Comparison of ENCODE assay signal across 11 mouse cellular contexts in genomic region chr15:27805654-27806053, GRCm38 (mm10).
DNase-seq lines count a peak whose midpoint lies in the region; ATAC-seq and TF ChIP-seq lines count a peak whose summit lies in the region.
"Had no signal": no experiment of that assay in that cellular context is flagged by ENCODE, and none has a peak within 500 bp of the region (broad histone marks: within the 10 kb centered on the region; RNA-seq: fewer than 3 reads in every experiment).

No protein-coding gene starts in this region.

- no peak overlapping the region for H3K4me3 ChIP-seq in hindbrain, embryonic 10.5 days
- no peak overlapping the region for H3K4me3 ChIP-seq in hindbrain, embryonic 16.5 days (ENCODE audit: low read length)
- H3K4me3 ChIP-seq in left cerebral cortex, adult 2 months, result no peak overlapping the region
- H3K4me3 ChIP-seq in intestine, embryonic 15.5 days (replicated peaks), result no peak overlapping the region
- no peak overlapping the region for H3K4me3 ChIP-seq in olfactory bulb, adult 2 months (ENCODE audit: insufficient read depth, low read depth, low read length)
- H3K4me3 ChIP-seq in midbrain, postnatal 0 days (ENCODE audit: low read depth, low read length), result no peak overlapping the region
- H3K4me3 ChIP-seq: forebrain, embryonic 13.5 days had no signal

- H3K9ac ChIP-seq in hindbrain, embryonic 16.5 days (ENCODE audit: low read depth, low read length), result no peak overlapping the region
- no peak overlapping the region for H3K9ac ChIP-seq in intestine, embryonic 15.5 days
- H3K9ac ChIP-seq in midbrain, postnatal 0 days (replicated peaks; ENCODE audit: low read length, poor library complexity, severe bottlenecking), result no peak overlapping the region
- H3K9ac ChIP-seq: forebrain, embryonic 13.5 days had no signal

- intact Hi-C loops in left cerebral cortex, adult 2 months (cut with DNase I), result loop anchor here (5.0 kb wide), 1 partner anchor 53 kb away; no protein-coding TSS in a partner anchor
- intact Hi-C loops in left cerebral cortex, postnatal 10 days (cut with DNase I), result loop anchor here (5.0 kb wide), 1 partner anchor 33 kb away; no protein-coding TSS in a partner anchor
- intact Hi-C loops in heart, postnatal 36 days (cut with DNase I), result no loop called here

- peak overlapping the region; percentile 50; the same call in 1 of the 2 replicates for H3K27ac ChIP-seq in hindbrain, embryonic 10.5 days
- H3K27ac ChIP-seq in hindbrain, embryonic 16.5 days (ENCODE audit: low read depth, low read length), result no peak overlapping the region
- H3K27ac ChIP-seq in left cerebral cortex, adult 2 months, result peak overlapping the region; percentile 11; the same call in 1 of the 2 replicates
- peak overlapping the region; percentile 19; the same call in 1 of the 2 replicates for H3K27ac ChIP-seq in intestine, embryonic 15.5 days
- peak overlapping the region; percentile 70; the same call in 1 of the 2 replicates for H3K27ac ChIP-seq in olfactory bulb, adult 2 months (ENCODE audit: insufficient read depth, low read depth, low read length)
- H3K27ac ChIP-seq in midbrain, postnatal 0 days (ENCODE audit: low read depth, low read length), result no peak overlapping the region
- H3K27ac ChIP-seq: forebrain, embryonic 13.5 days had no signal

- WGBS in hindbrain, embryonic 10.5 days, result 89% methylated on average over 16 of the region's 16 CpGs
- WGBS in hindbrain, embryonic 16.5 days, result 87% methylated on average over 16 of the region's 16 CpGs
- WGBS in intestine, embryonic 15.5 days, result 77% methylated on average over 16 of the region's 16 CpGs
- WGBS in olfactory bulb, adult 2 months, result 93% methylated on average over 16 of the region's 16 CpGs
- WGBS in midbrain, postnatal 0 days, result 93% methylated on average over 16 of the region's 16 CpGs

- no peaks in the 10 kb centered on the region for H3K9me3 ChIP-seq in hindbrain, embryonic 10.5 days
- no peaks in the 10 kb centered on the region for H3K9me3 ChIP-seq in hindbrain, embryonic 16.5 days (ENCODE audit: control insufficient read depth, low read length)
- no peaks in the 10 kb centered on the region for H3K9me3 ChIP-seq in intestine, embryonic 15.5 days
- no peaks in the 10 kb centered on the region for H3K9me3 ChIP-seq in midbrain, postnatal 0 days (ENCODE audit: low read length)
- H3K9me3 ChIP-seq: forebrain, embryonic 13.5 days had no signal

- H3K36me3 ChIP-seq in hindbrain, embryonic 10.5 days, result peaks cover 92% of the 10 kb centered on the region
- H3K36me3 ChIP-seq in hindbrain, embryonic 16.5 days (ENCODE audit: control insufficient read depth, insufficient read depth, low read length), result peaks cover 21% of the 10 kb centered on the region
- H3K36me3 ChIP-seq in intestine, embryonic 15.5 days, result peaks cover 8% of the 10 kb centered on the region
- peaks cover 44% of the 10 kb centered on the region for H3K36me3 ChIP-seq in midbrain, postnatal 0 days (ENCODE audit: insufficient read depth, low read length)

- DNase-seq in hindbrain, embryonic 10.5 days (ENCODE audit: low spot score), result no peak
- DNase-seq in left cerebral cortex, adult 2 months (ENCODE audit: extremely low spot score in 1 of 2, low spot score in 2 of 2), result no peak
- DNase-seq in left cerebral cortex, postnatal 10 days (ENCODE audit: extremely low spot score in 1 of 2, low spot score in 2 of 2), result no peak
- no peak for DNase-seq in midbrain, postnatal 0 days (ENCODE audit: low spot score)
- DNase-seq in heart, postnatal 36 days, result no peak
- DNase-seq: cerebellum, adult 9-10 months; right cerebral cortex, postnatal 4 days had no signal

- H3K4me2 ChIP-seq in hindbrain, embryonic 16.5 days (ENCODE audit: low read length), result no peak overlapping the region
- H3K4me2 ChIP-seq in intestine, embryonic 15.5 days (replicated peaks), result no peak overlapping the region
- no peak overlapping the region for H3K4me2 ChIP-seq in midbrain, postnatal 0 days (ENCODE audit: low read depth, low read length, poor library complexity, severe bottlenecking)
- H3K4me2 ChIP-seq: forebrain, embryonic 13.5 days had no signal

- peaks cover 43% of the 10 kb centered on the region for H3K4me1 ChIP-seq in hindbrain, embryonic 10.5 days (replicated peaks)
- peaks cover 19% of the 10 kb centered on the region for H3K4me1 ChIP-seq in hindbrain, embryonic 16.5 days (ENCODE audit: control insufficient read depth, insufficient read depth, low read depth, low read length)
- peaks cover 37% of the 10 kb centered on the region for H3K4me1 ChIP-seq in intestine, embryonic 15.5 days (replicated peaks)
- H3K4me1 ChIP-seq in olfactory bulb, adult 2 months (ENCODE audit: control insufficient read depth, insufficient read depth, low read length), result peaks cover 69% of the 10 kb centered on the region
- 0 out of 2 replicates have a peak, but pooled peaks cover 2% of the 10 kb centered on the region for H3K4me1 ChIP-seq in midbrain, postnatal 0 days (ENCODE audit: insufficient read depth, low read length)

- ATAC-seq in hindbrain, embryonic 16.5 days, result no peak
- ATAC-seq in intestine, embryonic 15.5 days, result no peak
- ATAC-seq in midbrain, postnatal 0 days (ENCODE audit: low FRiP score), result no peak

- TF ChIP-seq CTCF in left cerebral cortex, adult 2 months (IDR thresholded peaks at IDR 0.05), result no peak
- no peak for TF ChIP-seq CTCF in olfactory bulb, adult 2 months (IDR thresholded peaks at IDR 0.05; ENCODE audit: insufficient read depth, low read depth, low read length)
- TF ChIP-seq CTCF in midbrain, postnatal 0 days (IDR thresholded peaks at IDR 0.05), result no peak

- TF ChIP-seq POLR2A in olfactory bulb, adult 2 months (IDR thresholded peaks at IDR 0.05; ENCODE audit: insufficient read depth, low read depth, low read length), result no peak

- no peaks in the 10 kb centered on the region for H3K27me3 ChIP-seq in hindbrain, embryonic 10.5 days (ENCODE audit: insufficient read depth, poor library complexity, severe bottlenecking)
- H3K27me3 ChIP-seq in hindbrain, embryonic 16.5 days (replicated peaks; ENCODE audit: control insufficient read depth, insufficient read depth, low read length), result no peaks in the 10 kb centered on the region
- H3K27me3 ChIP-seq in intestine, embryonic 15.5 days (replicated peaks), result no peaks in the 10 kb centered on the region
- no peaks in the 10 kb centered on the region for H3K27me3 ChIP-seq in midbrain, postnatal 0 days (ENCODE audit: insufficient read depth, low read length)
- H3K27me3 ChIP-seq: forebrain, embryonic 13.5 days had no signal

Comparison
In these comparisons a context has a peak if more than half of its experiments do, and no peak if none do; other contexts are left out.
1. H3K27ac ChIP-seq: peak in hindbrain, embryonic 10.5 days (single experiment), left cerebral cortex, adult 2 months (single experiment), intestine, embryonic 15.5 days (single experiment) and olfactory bulb, adult 2 months (single experiment); none in hindbrain, embryonic 16.5 days (single experiment) and midbrain, postnatal 0 days (single experiment).